Mouse (Mus musculus): ENCODE measurements around the gene Dapp1. TPM values are rescaled to one million over a fixed set of nuclear protein-coding genes. Genes with fewer than 3 reads are reported as not detected.

The Dapp1 gene
- polyA plus RNA-seq, 1 experiment from 2014 or later = 7.3 TPM

DNA sequence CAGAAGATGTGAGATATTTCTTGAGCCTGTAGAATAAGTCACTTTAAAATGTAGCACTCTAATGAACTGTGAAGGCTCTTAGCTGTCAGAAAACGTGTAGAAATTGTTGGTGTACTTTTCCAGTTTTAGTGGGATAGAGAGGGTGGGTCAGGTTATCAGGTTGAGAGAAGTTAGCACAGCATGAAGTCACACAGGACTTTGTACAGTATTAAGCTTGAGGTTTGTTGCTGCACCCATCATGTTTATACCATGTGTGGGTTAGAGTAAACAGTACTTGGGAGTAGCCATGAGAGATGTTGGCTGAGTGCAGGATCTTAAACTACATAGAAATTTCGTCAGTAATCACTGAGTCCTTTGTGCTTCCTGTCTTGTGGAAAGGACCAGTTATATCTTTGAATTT, 68.3 kb downstream of the Dapp1 start:
- WGBS = 37% methylated on average over 2 of the region's 2 CpGs
- Histone ChIP-seq H3K4me1 (peaks cover 9% of the 10 kb centered on the region), H3K27me3 (no peaks in the 10 kb centered on the region), H3K9me3 (no peaks in the 10 kb centered on the region), H3K4me3 (no peak overlapping the region), H3K4me2 (no peak overlapping the region), H3K27ac (no peak overlapping the region), H3K36me3 (no peaks in the 10 kb centered on the region), H3K9ac (no peak overlapping the region)
- no peak for ATAC-seq (ENCODE audit: borderline replicate concordance, extremely low read depth, low FRiP score, low TSS enrichment)

DNA sequence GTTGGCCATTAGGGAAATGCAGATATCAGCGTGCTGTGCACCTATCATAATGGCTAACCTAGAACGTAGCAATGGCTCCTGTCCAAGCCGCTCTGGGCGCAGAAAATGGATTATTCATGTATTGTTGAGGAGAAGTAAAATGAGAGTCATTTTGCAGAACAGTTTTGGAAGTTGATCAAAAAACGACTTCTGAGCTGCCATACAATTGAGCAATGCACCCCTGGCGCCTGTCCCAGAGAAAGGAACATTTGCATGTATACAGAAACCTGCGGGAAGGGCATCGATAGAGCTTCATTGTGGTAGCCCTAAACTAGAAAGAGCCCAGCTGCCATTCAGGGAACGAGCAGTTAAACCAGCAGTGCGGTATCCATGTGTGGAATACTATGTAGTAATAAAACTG, 81.2 kb downstream of the Dapp1 start:
- ATAC-seq (ENCODE audit: borderline replicate concordance, extremely low read depth, low FRiP score, low TSS enrichment) = no peak
- Histone ChIP-seq H3K27me3 (no peaks in the 10 kb centered on the region), H3K4me3 (no peak overlapping the region), H3K36me3 (peaks cover 32% of the 10 kb centered on the region), H3K27ac (no peak overlapping the region), H3K9me3 (no peaks in the 10 kb centered on the region), H3K9ac (no peak overlapping the region), H3K4me1 (no peaks in the 10 kb centered on the region), H3K4me2 (no peak overlapping the region)
- 72% methylated on average over 10 of the region's 10 CpGs for WGBS

DNA sequence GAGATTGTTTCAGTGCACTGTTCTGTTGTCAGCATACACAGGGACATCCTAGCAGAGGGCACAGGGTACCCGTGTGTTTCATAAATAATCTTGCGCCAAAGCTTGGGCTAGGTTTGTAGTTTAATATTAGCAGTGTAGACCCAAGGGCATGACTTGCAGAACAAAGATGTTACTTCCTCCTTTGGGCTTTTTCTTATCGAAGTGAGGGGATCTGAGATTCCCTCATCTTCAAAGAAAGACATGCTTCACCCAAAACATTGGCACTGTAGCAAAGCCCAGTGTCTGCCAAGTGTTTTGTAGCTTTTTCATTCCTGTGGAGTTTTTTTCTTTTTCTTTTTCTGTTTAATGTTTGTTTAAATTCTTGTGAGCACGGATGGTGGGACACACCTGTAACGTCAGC, 83.7 kb downstream of the Dapp1 start:
- H3K9ac ChIP-seq = no peak overlapping the region
- no peak overlapping the region for H3K27ac ChIP-seq
- ATAC-seq (ENCODE audit: borderline replicate concordance, extremely low read depth, low FRiP score, low TSS enrichment) = no peak
- no peak overlapping the region for H3K4me2 ChIP-seq
- no peaks in the 10 kb centered on the region for H3K27me3 ChIP-seq
- peaks cover 22% of the 10 kb centered on the region for H3K36me3 ChIP-seq
- 78% methylated on average over 5 of the region's 5 CpGs for WGBS
- H3K4me3 ChIP-seq = no peak overlapping the region
- no peaks in the 10 kb centered on the region for H3K9me3 ChIP-seq
- no peaks in the 10 kb centered on the region for H3K4me1 ChIP-seq

DNA sequence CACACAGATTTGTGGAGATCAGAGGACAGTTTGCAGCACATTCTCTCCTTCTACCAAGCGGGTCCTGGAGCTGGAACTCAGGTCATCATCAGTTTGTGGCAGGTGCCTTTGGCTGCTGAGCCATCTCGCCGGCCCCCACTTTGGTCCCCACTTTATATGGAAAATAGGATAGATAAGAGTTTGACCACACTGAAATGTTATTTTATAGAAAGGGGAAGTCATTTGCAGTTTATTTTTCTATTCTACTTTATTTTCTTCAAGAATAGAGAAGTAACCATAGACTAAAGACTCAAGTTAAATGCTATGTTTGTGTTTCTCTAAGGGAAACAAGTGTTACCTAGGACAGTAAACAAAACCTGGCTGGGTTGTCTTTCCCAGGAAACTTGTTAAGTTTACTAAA, 84.5 kb downstream of the Dapp1 start:
- Histone ChIP-seq H3K4me2 (no peak overlapping the region), H3K27me3 (no peaks in the 10 kb centered on the region), H3K36me3 (peaks cover 23% of the 10 kb centered on the region), H3K9ac (no peak overlapping the region), H3K27ac (no peak overlapping the region), H3K9me3 (no peaks in the 10 kb centered on the region), H3K4me1 (no peaks in the 10 kb centered on the region), H3K4me3 (no peak overlapping the region)
- no peak for ATAC-seq (ENCODE audit: borderline replicate concordance, extremely low read depth, low FRiP score, low TSS enrichment)
- 89% methylated on average over 3 of the region's 3 CpGs for WGBS

DNA sequence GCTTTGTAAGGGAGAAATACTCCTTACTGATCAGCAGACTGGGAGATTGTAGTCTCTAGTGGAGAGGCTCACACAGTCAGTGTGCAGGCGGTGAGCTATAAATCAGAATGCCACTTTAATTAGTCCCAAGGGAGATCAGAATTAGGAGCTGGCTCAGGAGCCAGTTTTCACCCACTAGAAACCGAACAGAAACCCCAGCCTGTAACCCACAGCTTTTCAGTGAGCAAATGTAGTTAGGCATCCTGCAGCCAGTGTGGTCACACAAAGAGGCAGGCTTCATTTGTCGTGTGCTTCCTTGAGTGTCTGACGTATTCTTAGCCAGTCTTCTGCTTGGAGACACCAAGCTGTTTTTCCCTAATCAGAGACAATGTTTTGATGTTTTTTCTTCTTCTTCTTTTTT, 85.0 kb downstream of the Dapp1 start:
- Histone ChIP-seq H3K4me3 (no peak overlapping the region), H3K27me3 (no peaks in the 10 kb centered on the region), H3K9me3 (no peaks in the 10 kb centered on the region), H3K4me2 (no peak overlapping the region), H3K4me1 (no peaks in the 10 kb centered on the region), H3K27ac (no peak overlapping the region), H3K9ac (no peak overlapping the region), H3K36me3 (peaks cover 23% of the 10 kb centered on the region)
- ATAC-seq (ENCODE audit: borderline replicate concordance, extremely low read depth, low FRiP score, low TSS enrichment) = no peak
- WGBS = 89% methylated on average over 4 of the region's 4 CpGs

DNA sequence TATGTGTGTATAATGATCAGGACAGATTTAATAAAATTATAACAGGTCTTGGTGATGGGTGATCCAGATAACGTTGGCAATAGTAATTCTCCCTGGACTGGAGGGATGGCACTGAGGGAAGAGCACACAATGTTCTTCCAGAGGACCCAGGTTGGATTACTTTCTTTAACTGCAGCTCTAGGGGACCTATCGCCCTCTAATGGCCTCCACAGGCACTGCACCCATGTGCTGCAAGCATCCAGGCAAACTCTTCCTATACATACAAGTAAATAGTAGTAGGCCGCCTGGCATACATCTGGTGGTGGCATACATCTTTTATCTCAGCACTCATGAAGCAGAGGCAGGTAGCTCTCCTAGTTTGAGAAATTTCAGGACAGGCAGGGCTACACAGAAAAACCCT, 86.1 kb downstream of the Dapp1 start:
- Histone ChIP-seq H3K27ac (no peak overlapping the region), H3K9me3 (no peaks in the 10 kb centered on the region), H3K4me1 (no peaks in the 10 kb centered on the region), H3K9ac (no peak overlapping the region), H3K4me3 (no peak overlapping the region), H3K36me3 (peaks cover 23% of the 10 kb centered on the region), H3K27me3 (no peaks in the 10 kb centered on the region), H3K4me2 (no peak overlapping the region)
- no peak for ATAC-seq (ENCODE audit: borderline replicate concordance, extremely low read depth, low FRiP score, low TSS enrichment)
- WGBS = 89% methylated on average over 3 of the region's 3 CpGs

DNA sequence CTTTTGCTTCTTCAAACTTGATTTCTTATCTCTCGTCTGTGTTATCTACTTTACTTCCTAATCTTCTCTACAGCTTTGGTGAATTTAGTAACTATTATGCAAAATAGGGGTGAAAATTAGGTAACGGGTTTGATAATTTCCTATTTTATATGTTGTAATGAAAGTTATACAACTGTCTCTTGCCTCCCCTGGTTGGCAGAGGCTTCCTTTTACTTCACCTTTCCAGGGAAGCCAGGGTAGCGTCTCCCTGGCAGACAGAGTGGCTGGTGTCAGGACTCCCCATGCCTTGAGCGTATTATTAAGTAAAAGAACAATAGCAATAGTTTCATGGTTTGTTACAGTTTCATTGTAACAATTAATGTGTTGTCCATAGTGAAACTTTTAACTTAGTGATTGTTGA, 87.6 kb downstream of the Dapp1 start:
- 86% methylated on average over 4 of the region's 4 CpGs for whole genome bisulfite sequencing
- peaks cover 32% of the 10 kb centered on the region for H3K36me3 ChIP-seq
- H3K9me3 ChIP-seq = no peaks in the 10 kb centered on the region
- H3K4me2 ChIP-seq = no peak overlapping the region
- H3K9ac ChIP-seq = no peak overlapping the region
- no peak for ATAC-seq (ENCODE audit: borderline replicate concordance, extremely low read depth, low FRiP score, low TSS enrichment)
- H3K27ac ChIP-seq = no peak overlapping the region
- no peaks in the 10 kb centered on the region for H3K4me1 ChIP-seq
- H3K27me3 ChIP-seq = no peaks in the 10 kb centered on the region
- no peak overlapping the region for H3K4me3 ChIP-seq

DNA sequence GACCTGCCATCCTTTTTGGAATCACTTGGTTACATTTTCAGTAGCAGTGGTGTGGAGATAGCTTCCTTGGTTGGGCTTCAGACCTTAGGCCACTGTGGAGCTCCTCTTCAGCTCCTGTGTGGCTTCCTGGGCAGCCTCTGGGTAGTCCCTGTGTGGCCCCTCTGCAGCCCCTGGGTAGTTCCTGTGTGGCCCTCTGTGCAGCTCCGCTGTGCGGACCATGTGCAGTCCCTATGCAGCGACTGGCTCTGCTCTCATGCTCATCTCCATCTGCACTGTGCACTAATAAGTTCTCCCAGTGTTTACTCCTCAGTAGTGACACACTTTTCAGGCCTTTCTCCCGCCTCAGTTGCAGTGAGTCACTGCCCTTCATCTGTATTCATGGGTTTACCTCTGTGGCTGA, 89.2 kb downstream of the Dapp1 start:
- no peaks in the 10 kb centered on the region for H3K4me1 ChIP-seq
- no peak overlapping the region for H3K4me3 ChIP-seq
- no peak overlapping the region for H3K4me2 ChIP-seq
- peaks cover 23% of the 10 kb centered on the region for H3K36me3 ChIP-seq
- H3K9ac ChIP-seq = no peak overlapping the region
- 97% methylated on average over 4 of the region's 4 CpGs for WGBS
- H3K27me3 ChIP-seq = no peaks in the 10 kb centered on the region
- H3K27ac ChIP-seq = no peak overlapping the region
- ATAC-seq (ENCODE audit: borderline replicate concordance, extremely low read depth, low FRiP score, low TSS enrichment) = no peak
- no peaks in the 10 kb centered on the region for H3K9me3 ChIP-seq

DNA sequence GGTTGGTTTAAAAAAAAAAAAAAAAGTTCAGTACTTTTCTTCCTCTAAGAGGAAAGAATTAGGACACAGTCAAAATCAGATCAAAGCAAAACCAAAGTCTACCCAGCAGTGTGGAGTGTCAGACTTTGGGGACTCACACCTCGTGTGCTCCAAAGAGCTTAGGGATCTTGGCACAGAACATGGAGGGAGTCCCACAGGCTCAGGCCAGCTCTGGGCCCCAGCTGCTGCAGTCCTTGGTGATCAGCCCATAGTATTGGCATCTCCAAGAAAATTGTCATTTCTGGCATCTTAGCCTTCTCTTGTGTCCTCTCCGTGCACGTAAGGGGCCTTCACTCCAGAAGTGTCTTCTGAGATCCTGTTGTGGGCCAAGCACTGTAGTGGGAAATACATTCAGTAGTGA, 90.3 kb downstream of the Dapp1 start:
- Histone ChIP-seq H3K27me3 (no peaks in the 10 kb centered on the region), H3K9ac (no peak overlapping the region), H3K4me3 (no peak overlapping the region), H3K4me2 (no peak overlapping the region), H3K27ac (no peak overlapping the region), H3K36me3 (peaks cover 23% of the 10 kb centered on the region), H3K9me3 (no peaks in the 10 kb centered on the region), H3K4me1 (no peaks in the 10 kb centered on the region)
- WGBS = 48% methylated on average over 3 of the region's 3 CpGs
- peak; percentile 65; the same call in 1 of the 2 replicates for ATAC-seq (ENCODE audit: borderline replicate concordance, extremely low read depth, low FRiP score, low TSS enrichment)

DNA sequence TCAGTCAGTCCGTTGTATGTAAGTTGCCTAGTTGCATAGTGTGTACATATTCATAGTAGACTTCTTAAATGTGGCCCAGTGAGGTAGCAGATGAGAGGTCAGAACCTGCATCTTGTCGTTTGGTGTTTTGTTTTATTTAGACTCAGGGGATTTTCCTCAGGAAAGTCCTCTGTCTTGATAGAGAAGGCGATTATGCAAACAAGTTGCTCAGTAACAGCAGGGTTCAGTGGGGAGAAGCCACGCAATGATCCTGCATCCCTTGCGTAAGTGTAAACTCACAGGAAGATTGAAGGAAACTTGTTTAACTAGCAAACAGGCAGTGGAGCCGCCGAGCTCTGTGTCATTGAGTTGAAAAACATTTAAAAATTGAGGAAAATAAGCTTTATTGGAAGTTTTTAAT, 93.4 kb downstream of the Dapp1 start:
- H3K9me3 ChIP-seq = no peaks in the 10 kb centered on the region
- no peak overlapping the region for H3K4me3 ChIP-seq
- WGBS = 75% methylated on average over 7 of the region's 7 CpGs
- H3K9ac ChIP-seq = no peak overlapping the region
- H3K36me3 ChIP-seq = peaks cover 15% of the 10 kb centered on the region; the same call in 1 of the 2 replicates
- no peak overlapping the region for H3K27ac ChIP-seq
- no peaks in the 10 kb centered on the region for H3K27me3 ChIP-seq
- no peak for ATAC-seq (ENCODE audit: borderline replicate concordance, extremely low read depth, low FRiP score, low TSS enrichment)
- no peak overlapping the region for H3K4me2 ChIP-seq
- H3K4me1 ChIP-seq = no peaks in the 10 kb centered on the region

DNA sequence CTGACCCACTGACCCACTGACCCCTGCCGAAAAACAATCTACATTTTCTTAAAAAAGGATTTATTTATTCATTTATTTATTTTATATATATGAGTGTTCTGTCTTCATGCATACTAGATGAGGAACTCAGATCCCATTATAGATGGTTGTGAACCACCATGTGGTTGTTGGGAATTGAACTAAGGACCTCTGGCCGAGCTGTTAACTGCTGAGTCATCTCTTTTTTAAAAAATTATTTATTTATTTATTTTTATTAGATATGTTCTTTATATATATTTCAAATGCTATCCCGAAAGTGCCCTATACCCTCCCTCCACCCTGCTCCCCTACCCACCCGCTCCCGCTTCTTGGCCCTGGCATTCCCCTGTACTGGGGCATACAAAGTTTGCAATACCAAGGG, 100.3 kb downstream of the Dapp1 start:
- no peak overlapping the region for H3K27ac ChIP-seq
- no peak for ATAC-seq (ENCODE audit: borderline replicate concordance, extremely low read depth, low FRiP score, low TSS enrichment)
- no peak overlapping the region for H3K9ac ChIP-seq
- no peaks in the 10 kb centered on the region for H3K4me1 ChIP-seq
- no peaks in the 10 kb centered on the region for H3K9me3 ChIP-seq
- H3K4me2 ChIP-seq = no peak overlapping the region
- no peak overlapping the region for H3K4me3 ChIP-seq
- no peaks in the 10 kb centered on the region for H3K36me3 ChIP-seq
- 89% methylated on average over 5 of the region's 5 CpGs for WGBS
- no peaks in the 10 kb centered on the region for H3K27me3 ChIP-seq
